Mouse (Mus musculus): ENCODE results near the gene Gcnt2. TPM values are rescaled to one million over a fixed set of nuclear protein-coding genes. Genes with fewer than 3 reads are reported as not detected.
"Not testable (repeated sequence)": the region's sequence is repeated elsewhere in the genome, so short reads cannot be mapped to it uniquely, and the experiment has no call there.

The Gcnt2 gene
- total RNA-seq, 2 experiments from 2014 or later, result 6.3 to 7.6 TPM

GRCm38 (mm10) chr13:40972976-40973375 lies 113.4 kb downstream of the Gcnt2 start:
- no peak for ATAC-seq (replicated peaks; ENCODE audit: low FRiP score, low TSS enrichment, poor library complexity, severe bottlenecking)

DNA sequence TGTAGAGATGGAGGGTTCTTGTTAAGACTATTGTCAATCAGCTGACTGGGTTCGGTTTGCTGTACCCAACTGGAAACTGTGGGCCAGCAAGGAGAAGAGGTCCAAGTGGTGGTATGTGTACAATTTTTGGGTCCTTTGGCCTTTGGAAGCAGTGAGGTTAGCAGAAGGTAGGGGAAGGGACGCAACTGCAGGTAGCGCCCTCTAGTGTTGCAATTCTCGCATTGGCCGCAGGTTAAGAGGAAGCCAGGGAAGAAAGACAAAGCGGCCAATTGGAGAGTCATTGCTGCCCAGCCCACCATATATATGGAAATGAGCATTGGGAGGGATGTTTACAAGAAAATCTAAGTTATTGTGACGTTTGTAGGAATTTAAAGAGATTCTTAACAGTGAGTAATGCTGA lies 118.1 kb downstream of the Gcnt2 start:
- peak; percentile 87 for ATAC-seq (replicated peaks; ENCODE audit: low FRiP score, low TSS enrichment, poor library complexity, severe bottlenecking)

DNA sequence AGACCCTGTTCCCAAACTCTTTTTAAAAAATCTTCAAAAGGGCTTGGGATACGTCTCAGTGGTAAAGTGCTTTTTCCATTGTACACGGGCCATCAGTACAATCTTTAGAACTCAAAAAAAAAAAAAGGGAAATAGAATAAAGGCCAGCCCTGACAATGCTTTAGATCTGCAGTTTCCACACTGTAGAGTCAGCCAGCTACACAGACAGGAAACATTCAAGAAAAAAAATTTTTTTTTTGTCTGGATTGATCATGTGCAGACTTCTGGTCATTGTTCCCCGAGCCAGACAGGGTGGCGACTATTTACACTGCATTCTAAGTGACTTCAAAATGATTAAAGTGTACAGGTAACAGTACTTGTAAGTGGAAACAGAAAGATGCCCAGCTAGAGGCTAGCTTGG lies 119.1 kb downstream of the Gcnt2 start:
- no peak for ATAC-seq (replicated peaks; ENCODE audit: low FRiP score, low TSS enrichment, poor library complexity, severe bottlenecking)

DNA sequence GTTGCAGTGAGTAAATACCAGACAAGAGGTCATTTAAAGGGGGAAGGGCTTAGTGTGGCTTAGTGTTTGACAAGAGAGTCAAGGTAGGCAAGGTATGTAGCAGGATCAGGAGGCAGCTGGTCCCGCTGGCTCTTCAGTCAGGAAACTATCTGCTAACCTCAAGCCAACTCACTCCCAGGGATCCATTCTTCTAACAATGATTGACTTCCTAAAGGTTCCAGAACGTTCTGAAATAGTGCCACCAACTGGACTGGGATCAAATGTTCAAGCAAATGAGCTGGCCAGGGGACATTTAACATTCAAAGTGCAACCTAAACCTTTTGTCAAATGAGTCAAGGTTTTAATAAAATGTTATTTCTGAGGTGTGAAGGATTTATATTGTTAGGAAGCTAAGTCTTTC lies 119.8 kb downstream of the Gcnt2 start:
- no peak for ATAC-seq (replicated peaks; ENCODE audit: low FRiP score, low TSS enrichment, poor library complexity, severe bottlenecking)

- no peak for ATAC-seq (replicated peaks; ENCODE audit: low FRiP score, low TSS enrichment, poor library complexity, severe bottlenecking)
Observed at GRCm38 (mm10) chr13:40982759-40983158, 123.2 kb downstream of the Gcnt2 start.

DNA sequence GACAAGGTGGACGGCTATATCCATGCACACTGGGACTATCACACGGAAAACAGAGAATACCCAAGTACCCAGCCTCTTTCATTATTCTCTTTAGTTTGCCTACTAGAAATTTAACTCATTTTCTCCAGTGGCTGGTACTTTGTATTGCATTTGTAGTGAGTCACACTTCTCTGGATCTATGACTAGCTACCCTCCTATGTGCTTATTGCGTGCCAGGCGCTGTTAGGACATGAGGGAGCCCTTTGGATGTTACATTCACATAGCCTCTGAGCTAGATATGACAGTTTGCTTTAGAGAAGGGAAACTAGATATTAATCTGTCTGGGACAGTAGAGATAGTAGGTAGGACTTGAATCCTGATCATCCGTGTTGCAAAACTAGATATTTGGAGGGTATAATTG lies 126.5 kb downstream of the Gcnt2 start:
- no peak for ATAC-seq (replicated peaks; ENCODE audit: low FRiP score, low TSS enrichment, poor library complexity, severe bottlenecking)

DNA sequence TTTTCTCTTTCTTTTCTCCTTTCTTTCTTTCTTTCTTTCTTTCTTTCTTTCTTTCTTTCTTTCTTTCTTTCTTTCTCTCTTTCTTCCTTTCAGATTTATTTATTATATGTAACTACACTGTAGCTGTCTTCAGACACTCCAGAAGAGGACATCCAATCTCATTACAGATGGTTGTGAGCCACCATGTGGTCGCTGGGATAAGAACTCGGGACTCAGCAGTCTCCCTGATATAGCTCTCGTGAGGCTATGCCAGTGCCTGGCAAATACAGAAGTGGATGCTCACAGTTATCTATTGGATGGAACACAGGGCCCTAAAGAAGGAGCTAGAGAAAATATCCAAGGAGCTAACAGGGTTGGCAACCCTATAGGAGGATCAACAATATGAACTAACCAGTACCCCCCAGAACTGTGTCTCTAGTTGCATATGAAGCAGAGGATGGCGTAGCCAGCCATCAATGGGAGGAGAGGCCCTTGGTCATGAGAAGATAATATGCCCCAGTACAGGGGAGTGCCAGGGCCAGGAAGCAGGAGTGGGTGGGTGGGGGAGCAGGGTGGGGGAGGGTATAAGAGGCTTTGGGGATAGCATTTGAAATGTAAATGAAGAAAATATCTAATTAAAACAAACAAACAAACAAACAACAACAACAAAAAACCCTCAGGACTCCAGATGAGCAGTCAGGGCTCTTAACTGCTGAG lies 128.2 kb downstream of the Gcnt2 start:
- not testable (repeated sequence) for ATAC-seq (replicated peaks; ENCODE audit: low FRiP score, low TSS enrichment, poor library complexity, severe bottlenecking)

DNA sequence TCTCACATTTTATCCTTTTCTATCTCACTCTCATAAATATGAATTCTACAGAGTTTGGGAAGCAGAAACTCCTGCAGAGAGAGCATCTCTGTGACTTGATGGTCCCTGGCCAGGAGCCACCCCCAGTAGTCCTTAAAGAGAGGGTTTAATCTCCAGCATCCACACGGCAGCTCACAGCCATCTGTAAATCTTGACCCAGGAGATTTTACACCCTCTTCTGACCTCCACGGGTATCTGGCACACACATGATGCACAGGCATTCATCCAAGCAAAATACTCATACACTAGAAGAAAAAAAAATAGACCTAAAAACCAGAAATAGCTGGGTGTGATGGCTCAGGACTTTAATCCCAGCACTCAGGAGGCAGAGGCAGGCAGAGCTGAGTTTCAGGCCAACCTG lies 128.9 kb downstream of the Gcnt2 start:
- ATAC-seq (replicated peaks; ENCODE audit: low FRiP score, low TSS enrichment, poor library complexity, severe bottlenecking), result peak; percentile 59

DNA sequence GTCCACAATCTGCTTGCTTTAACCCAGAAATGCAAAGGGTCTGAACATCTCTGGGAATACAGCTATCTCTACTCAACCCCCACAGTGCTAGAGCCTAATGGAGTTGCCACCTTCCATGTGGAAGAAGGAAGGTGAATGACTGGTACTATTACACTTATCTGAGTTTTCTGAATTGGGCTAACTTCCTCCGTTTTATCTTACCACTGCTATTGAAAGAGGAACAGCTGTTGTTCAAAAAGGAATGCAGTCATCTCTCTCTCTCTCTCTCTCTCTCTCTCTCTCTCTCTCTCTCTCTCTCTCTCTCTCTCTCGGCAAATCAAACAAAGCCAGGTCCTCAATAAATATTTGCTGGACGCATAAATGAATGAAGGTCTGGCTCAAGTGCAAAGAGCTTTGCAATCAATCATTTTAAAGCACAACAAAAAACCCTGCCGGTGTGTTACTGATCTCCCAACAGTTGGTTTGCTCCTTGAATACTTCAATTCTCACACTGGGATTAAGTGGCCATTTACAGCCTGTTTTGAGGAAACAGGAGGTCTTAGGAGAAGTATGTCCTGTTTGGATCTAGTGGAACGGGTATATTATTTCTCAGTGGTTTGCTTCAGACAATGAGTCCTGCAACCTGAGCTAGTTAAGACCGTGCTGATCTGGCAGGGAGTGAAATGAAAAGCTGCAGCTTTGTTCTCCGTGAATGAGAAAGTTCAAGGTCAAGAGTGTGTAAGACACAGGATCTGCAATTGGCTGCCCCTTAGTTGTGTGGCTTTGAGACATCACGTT lies 135.1 kb downstream of the Gcnt2 start:
- no peak for ATAC-seq (replicated peaks; ENCODE audit: low FRiP score, low TSS enrichment, poor library complexity, severe bottlenecking)

DNA sequence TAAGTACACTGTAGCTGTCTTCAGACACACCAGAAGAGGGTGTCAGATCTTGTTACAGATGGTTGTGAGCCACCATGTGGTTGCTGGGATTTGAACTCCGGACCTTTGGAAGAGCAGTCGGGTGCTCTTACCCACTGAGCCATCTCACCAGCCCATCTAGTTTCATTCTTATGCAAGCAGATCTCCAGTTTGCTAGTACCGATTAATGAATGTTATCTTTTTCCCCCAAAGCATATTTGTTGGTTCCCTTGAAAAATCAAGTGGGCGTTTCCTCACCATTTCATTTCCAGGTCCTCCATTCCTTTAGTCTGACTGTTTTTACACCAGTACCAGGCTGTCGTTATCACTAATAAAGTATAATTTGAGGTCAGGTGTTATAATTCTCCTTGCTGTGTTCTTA lies 139.0 kb downstream of the Gcnt2 start:
- not testable (repeated sequence) for ATAC-seq (replicated peaks; ENCODE audit: low FRiP score, low TSS enrichment, poor library complexity, severe bottlenecking)

DNA sequence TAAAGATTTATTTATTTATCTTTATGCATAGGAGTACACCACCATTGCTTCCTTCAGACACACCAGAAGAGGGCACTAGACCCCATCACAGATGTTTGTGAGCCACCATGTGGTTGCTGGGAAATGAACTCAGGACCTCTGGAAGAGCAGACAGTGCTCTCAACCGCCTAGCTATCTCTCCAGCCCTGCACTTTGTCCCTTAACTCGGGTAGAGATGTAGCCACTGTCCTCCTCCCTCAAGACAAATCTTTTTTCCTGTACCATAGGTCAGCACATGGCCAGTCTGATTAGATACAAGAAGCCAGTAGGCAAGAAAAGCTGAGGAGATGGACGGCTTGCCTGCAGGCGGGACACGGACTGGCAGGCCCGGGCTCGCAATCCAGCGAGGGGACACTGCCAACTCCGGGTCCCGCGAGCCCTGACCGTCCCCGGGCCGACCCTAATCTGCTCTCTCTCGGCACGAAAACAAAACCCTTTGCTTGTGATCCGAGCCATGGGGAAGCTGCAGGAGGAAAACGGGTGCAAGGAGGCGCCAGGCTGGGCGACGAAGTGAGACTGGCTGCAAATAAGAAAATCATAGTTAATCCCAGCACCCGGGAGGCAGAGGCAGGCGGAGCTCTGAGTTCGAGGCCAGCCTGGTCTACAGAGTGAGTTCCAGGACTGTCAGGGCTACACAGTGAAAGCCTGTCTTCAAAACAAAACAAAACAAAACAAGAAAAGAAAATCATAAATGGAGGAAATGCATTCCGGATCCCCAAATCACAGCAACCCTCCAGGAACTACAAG lies 140.8 kb downstream of the Gcnt2 start:
- peak; percentile 43 for ATAC-seq (replicated peaks; ENCODE audit: low FRiP score, low TSS enrichment, poor library complexity, severe bottlenecking)

- ATAC-seq (replicated peaks; ENCODE audit: low FRiP score, low TSS enrichment, poor library complexity, severe bottlenecking), result peak; percentile 95
Observed at GRCm38 (mm10) chr13:41000926-41001639, 141.5 kb downstream of the Gcnt2 start, which contains the start of gene Pak1ip1. Gene Pak1ip1, plus strand, starts transcription at chr13:41001023.

- ATAC-seq (replicated peaks; ENCODE audit: low FRiP score, low TSS enrichment, poor library complexity, severe bottlenecking), result no peak
Observed at GRCm38 (mm10) chr13:41002001-41002400, 142.4 kb downstream of the Gcnt2 start.

DNA sequence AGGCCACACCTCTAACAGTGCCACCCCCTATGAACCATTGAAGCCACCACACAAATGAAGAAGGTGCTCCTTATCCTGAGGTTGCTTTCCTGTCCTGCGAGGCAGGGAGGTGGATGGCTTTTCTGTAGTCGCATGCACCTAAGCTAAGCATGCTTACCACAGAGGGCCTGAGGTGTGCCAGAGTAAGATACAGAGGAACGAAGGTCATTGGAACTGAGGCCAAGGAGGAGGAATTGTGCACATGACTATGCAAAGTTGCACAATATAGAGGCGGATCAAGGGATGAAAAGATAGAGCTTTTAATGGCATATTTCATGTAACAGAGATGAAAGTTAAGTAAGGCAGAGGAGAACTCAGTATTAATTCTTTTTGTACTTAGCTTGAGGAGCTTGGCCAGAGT lies 146.7 kb downstream of the Gcnt2 start:
- ATAC-seq (replicated peaks; ENCODE audit: low FRiP score, low TSS enrichment, poor library complexity, severe bottlenecking), result no peak

- no peak for ATAC-seq (replicated peaks; ENCODE audit: low FRiP score, low TSS enrichment, poor library complexity, severe bottlenecking)
Observed at GRCm38 (mm10) chr13:41008271-41008670, 148.7 kb downstream of the Gcnt2 start.

GRCm38 (mm10) chr13:41008946-41009345 lies 149.4 kb downstream of the Gcnt2 start:
- no peak for ATAC-seq (replicated peaks; ENCODE audit: low FRiP score, low TSS enrichment, poor library complexity, severe bottlenecking)
